Mouse (Mus musculus) lung, embryonic 14.5 days (tissue): ENCODE data around the gene Aar2. TPM values are rescaled to one million over a fixed set of nuclear protein-coding genes. Genes with fewer than 3 reads are reported as not detected.

Source experiments
- ATAC-seq: fragments of 200-750 bp; cut with Nextera tagmentation; 2 replicates; pipeline ENCODE4 v1.8.0; 2017; ENCODE audit warnings: mild to moderate bottlenecking, moderate TSS enrichment, moderate library complexity; ENCODE audit not compliant: insufficient read depth
- DNase-seq: peaks from one replicate; pipeline ENCODE4 v3.0.0-alpha.2; 2015
- H3K27ac ChIP-seq: fragments of 300-500 bp; sonication (generic); 2 replicates; pipeline ENCODE4 v1.5.1; 2014; ENCODE audit warnings: low read depth, mild to moderate bottlenecking, moderate library complexity
- H3K27me3 ChIP-seq: fragments of 300-500 bp; sonication (generic); 2 replicates; pipeline ENCODE4 v1.6.1; 2014; ENCODE audit warnings: low read length, control low read depth; ENCODE audit not compliant: insufficient read depth
- H3K36me3 ChIP-seq: fragments of 300-500 bp; sonication (generic); 2 replicates; pipeline ENCODE4 v1.6.1; 2014; ENCODE audit warnings: control low read depth; ENCODE audit not compliant: insufficient read depth
- H3K4me1 ChIP-seq: fragments of 300-500 bp; sonication (generic); 2 replicates; pipeline ENCODE4 v1.6.1; 2014; ENCODE audit warnings: antibody characterized with exemption, control low read depth; ENCODE audit not compliant: insufficient read depth
- H3K4me2 ChIP-seq: fragments of 300-500 bp; sonication (generic); 2 replicates; pipeline ENCODE4 v1.6.1; 2014; ENCODE audit warnings: mild to moderate bottlenecking
- H3K4me3 ChIP-seq: fragments of 300-500 bp; sonication (generic); 2 replicates; pipeline ENCODE4 v1.5.1; 2014; ENCODE audit warnings: low read depth, low read length
- H3K9ac ChIP-seq: fragments of 300-500 bp; sonication (generic); 2 replicates; pipeline ENCODE4 v1.6.1; 2014
- H3K9me3 ChIP-seq: fragments of 300-500 bp; sonication (generic); 2 replicates; pipeline ENCODE4 v1.6.1; 2016; ENCODE audit warnings: low read depth, low read length, control low read depth
- CTCF ChIP-seq: IDR thresholded peaks from 2 replicates; pipeline ENCODE4 v1.5.1; 2016; ENCODE audit warnings: antibody characterized with exemption, low read depth
- WGBS: fragments of 180-500 bp; shearing (Covaris S2); extraction: QIAGEN DNeasy Blood & Tissue Kit; methylation state at CpG from one replicate; pipeline ENCODE4 v1.1.7; 2014; 5-methylcytosine and 5-hydroxymethylcytosine counted together
- polyA plus RNA-seq: library from polyadenylated mRNA; unstranded; fragments of >200 nt; fragmentation: Nextera tagmentation; extraction: Ambion mirVana; gene quantifications from 2 replicates; pipeline ENCODE4 v1.2.1, GENCODE M21; 2014

Gene Aar2
- polyA plus RNA-seq, 1 experiment from 2014 or later, result 39.0 TPM

GRCm38 (mm10) chr2:156563557-156563956 lies 16.2 kb downstream of the Aar2 start:
- Histone ChIP-seq H3K4me2 (no peak overlapping the region), H3K9ac (no peak overlapping the region), H3K27me3 (no peaks in the 10 kb centered on the region), H3K4me3 (no peak overlapping the region), H3K4me1 (no peaks in the 10 kb centered on the region), H3K27ac (no peak overlapping the region), H3K36me3 (peaks cover 60% of the 10 kb centered on the region), H3K9me3 (no peaks in the 10 kb centered on the region)
- no peak for ATAC-seq
- no peak for TF ChIP-seq CTCF
- 79% methylated on average over 5 of the region's 5 CpGs for WGBS
- no peak for DNase-seq

- DNase-seq (no peak), ATAC-seq (no peak)
- TF ChIP-seq CTCF, result no peak
- H3K4me3 ChIP-seq, result no peak overlapping the region
- H3K4me2 ChIP-seq, result no peak overlapping the region
- 95% methylated on average over 2 of the region's 2 CpGs for WGBS
- no peaks in the 10 kb centered on the region for H3K9me3 ChIP-seq
- no peak overlapping the region for H3K27ac ChIP-seq
- H3K4me1 ChIP-seq, result no peaks in the 10 kb centered on the region
- H3K36me3 ChIP-seq, result peaks cover 43% of the 10 kb centered on the region
- no peaks in the 10 kb centered on the region for H3K27me3 ChIP-seq
- H3K9ac ChIP-seq, result no peak overlapping the region
Observed at GRCm38 (mm10) chr2:156566512-156566911, 19.1 kb downstream of the Aar2 start.

- H3K4me2 ChIP-seq, result no peak overlapping the region
- no peak for TF ChIP-seq CTCF
- 84% methylated on average over 7 of the region's 7 CpGs for WGBS
- no peak overlapping the region for H3K27ac ChIP-seq
- no peaks in the 10 kb centered on the region for H3K4me1 ChIP-seq
- H3K27me3 ChIP-seq, result no peaks in the 10 kb centered on the region
- no peaks in the 10 kb centered on the region for H3K9me3 ChIP-seq
- ATAC-seq, result no peak
- no peak overlapping the region for H3K4me3 ChIP-seq
- DNase-seq, result no peak
- H3K9ac ChIP-seq, result no peak overlapping the region
- peaks cover 36% of the 10 kb centered on the region for H3K36me3 ChIP-seq
Observed at GRCm38 (mm10) chr2:156568647-156569046, 21.3 kb downstream of the Aar2 start.

- no peak for TF ChIP-seq CTCF
- WGBS, result 82% methylated on average over 3 of the region's 3 CpGs
- no peak for ATAC-seq
Observed at GRCm38 (mm10) chr2:156569261-156569660, 21.9 kb downstream of the Aar2 start.

GRCm38 (mm10) chr2:156571521-156571920 lies 24.1 kb downstream of the Aar2 start:
- no peak overlapping the region for H3K4me3 ChIP-seq
- 61% methylated on average over 6 of the region's 6 CpGs for WGBS

More at GRCm38 (mm10) chr2:156569261-156569660, 21.9 kb downstream of the Aar2 start:
- no peak overlapping the region for H3K4me3 ChIP-seq
- DNase-seq, result no peak
- no peaks in the 10 kb centered on the region for H3K9me3 ChIP-seq
- no peak overlapping the region for H3K4me2 ChIP-seq
- H3K27ac ChIP-seq, result no peak overlapping the region
- H3K27me3 ChIP-seq, result no peaks in the 10 kb centered on the region
- H3K36me3 ChIP-seq, result peaks cover 33% of the 10 kb centered on the region
- no peaks in the 10 kb centered on the region for H3K4me1 ChIP-seq
- no peak overlapping the region for H3K9ac ChIP-seq

GRCm38 (mm10) chr2:156576850-156577587 lies 29.6 kb downstream of the Aar2 start:
- no peak for DNase-seq
- no peak overlapping the region for H3K4me3 ChIP-seq
- H3K27ac ChIP-seq, result no peak overlapping the region
- H3K36me3 ChIP-seq, result no peaks in the 10 kb centered on the region
- no peaks in the 10 kb centered on the region for H3K4me1 ChIP-seq
- H3K27me3 ChIP-seq, result no peaks in the 10 kb centered on the region
- no peaks in the 10 kb centered on the region for H3K9me3 ChIP-seq
- WGBS, result 77% methylated on average over 7 of the region's 7 CpGs
- H3K4me2 ChIP-seq, result no peak overlapping the region
- no peak for TF ChIP-seq CTCF
- H3K9ac ChIP-seq, result no peak overlapping the region
- no peak for ATAC-seq

More at GRCm38 (mm10) chr2:156571521-156571920, 24.1 kb downstream of the Aar2 start:
- Histone ChIP-seq H3K27me3 (no peaks in the 10 kb centered on the region), H3K36me3 (peaks cover 26% of the 10 kb centered on the region), H3K4me1 (no peaks in the 10 kb centered on the region), H3K27ac (no peak overlapping the region), H3K4me2 (no peak overlapping the region), H3K9ac (no peak overlapping the region), H3K9me3 (no peaks in the 10 kb centered on the region)
- no peak for TF ChIP-seq CTCF
- DNase-seq (no peak), ATAC-seq (no peak)

- no peak for ATAC-seq
- Histone ChIP-seq H3K9ac (no peak overlapping the region), H3K9me3 (no peaks in the 10 kb centered on the region), H3K4me3 (no peak overlapping the region), H3K4me2 (no peak overlapping the region), H3K27ac (no peak overlapping the region), H3K4me1 (no peaks in the 10 kb centered on the region), H3K27me3 (no peaks in the 10 kb centered on the region), H3K36me3 (no peaks in the 10 kb centered on the region)
- TF ChIP-seq CTCF, result no peak
- 69% methylated on average over 5 of the region's 5 CpGs for WGBS
- no peak for DNase-seq
Observed at GRCm38 (mm10) chr2:156580507-156580906, 33.1 kb downstream of the Aar2 start.
